Mouse (Mus musculus): ENCODE data around the gene Gm10184. TPM values are rescaled to one million over a fixed set of nuclear protein-coding genes. Genes with fewer than 3 reads are reported as not detected.

Gene Gm10184
- 4.7 TPM for polyA plus RNA-seq (2017; shearing (Covaris generic))

GRCm38 (mm10) chr17:89910349-89910748 is at the start of gene Gm10184:
TSS of gene Gm10184 (minus strand) at chr17:89910449.

All from effector memory CD4-positive, alpha-beta T cell, adult 5 months (primary cell).